Mouse (Mus musculus) testis, postnatal 14 days (tissue): Measurements from ENCODE around the gene Olfr394.
"Not testable (repeated sequence)": the region's sequence is repeated elsewhere in the genome, so short reads cannot be mapped to it uniquely, and the experiment has no call there.

Experiments used
- DNase-seq: peaks from one replicate; pipeline ENCODE4 v3.0.0; 2021; ENCODE audit warnings: low spot score

Olfr394 gene

DNA sequence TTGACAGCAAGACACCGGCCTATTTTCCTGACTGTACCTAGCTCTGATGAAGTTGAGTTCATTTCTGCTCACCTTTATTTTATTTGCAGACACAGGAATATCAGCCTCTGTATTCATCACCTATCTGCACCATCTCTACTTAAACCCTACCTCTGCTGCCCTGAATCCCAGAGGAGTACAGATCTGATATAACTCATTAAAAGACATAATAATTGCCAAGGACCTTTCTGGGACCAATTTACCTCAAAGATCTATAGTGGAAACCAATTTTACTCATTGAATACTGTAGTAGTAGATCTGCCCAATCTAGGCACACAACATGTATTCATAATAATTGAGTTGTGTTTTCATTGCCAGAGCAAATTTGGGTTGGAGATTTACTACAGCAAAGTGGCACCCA lies at the start of gene Olfr394:
Gene Olfr394, minus strand, starts transcription at position 101 of the 400 bp plus-strand sequence.
- DNase-seq: no peak

- no peak for DNase-seq
These were observed 45.8 kb upstream of the Olfr394 start, which contains the start of gene Olfr23 for GRCm38 (mm10) chr11:73936377-73936776. Gene Olfr23, plus strand, starts transcription at chr11:73936677.

DNA sequence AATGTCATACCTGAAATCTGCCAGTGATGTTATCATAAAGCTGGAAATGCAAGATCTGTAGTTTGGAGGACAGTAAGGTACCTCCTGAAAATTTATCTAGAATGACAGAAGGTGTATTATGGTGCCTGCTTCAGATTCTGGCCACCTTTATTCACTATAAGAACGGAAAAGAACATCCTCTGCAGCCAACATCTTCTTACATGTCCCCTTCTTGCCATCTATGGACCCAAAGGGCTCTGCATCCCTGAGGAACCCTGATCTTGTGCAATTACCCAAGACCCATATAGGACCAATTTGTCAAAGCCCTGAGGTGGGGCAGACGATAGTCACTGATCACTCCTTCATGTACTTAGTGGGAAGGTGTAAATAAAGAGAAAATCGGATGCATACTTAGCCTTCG lies 18.6 kb upstream of the Olfr394 start, which contains the start of gene Olfr395:
Gene Olfr395, minus strand, starts transcription at position 101 of the 400 bp plus-strand sequence.
- DNase-seq: not testable (repeated sequence)

GRCm38 (mm10) chr11:73851354-73851753 lies 39.2 kb downstream of the Olfr394 start, which contains the start of gene Olfr393:
Gene Olfr393, minus strand, starts transcription at chr11:73851454.
- DNase-seq: no peak
